Mouse (Mus musculus) thymus, adult 2 months (tissue): Measurements from ENCODE around the gene Zranb1. TPM values are rescaled to one million over a fixed set of nuclear protein-coding genes. Genes with fewer than 3 reads are reported as not detected.

Source experiments
- DNase-seq: peaks from one replicate; pipeline ENCODE4 v3.0.0; 2021
- H3K27ac ChIP-seq: fragments of 200-500 bp; 2 replicates; pipeline ENCODE4 v1.5.1; 2012; ENCODE audit warnings: low read length, control low read depth; ENCODE audit not compliant: control insufficient read depth, insufficient read depth
- H3K27me3 ChIP-seq: fragments of 200-500 bp; 2 replicates; pipeline ENCODE4 v1.6.1; 2012; ENCODE audit warnings: mild to moderate bottlenecking, low read length, moderate library complexity, mixed read lengths; ENCODE audit not compliant: control insufficient read depth, insufficient read depth
- H3K36me3 ChIP-seq: fragments of 200-500 bp; 2 replicates; pipeline ENCODE4 v1.6.1; 2012; ENCODE audit warnings: mild to moderate bottlenecking, low read length, moderate library complexity; ENCODE audit not compliant: control insufficient read depth, insufficient read depth
- H3K4me1 ChIP-seq: fragments of 200-500 bp; replicated peaks from 2 replicates; pipeline ENCODE4 v1.6.1; 2012; ENCODE audit warnings: low read length; ENCODE audit not compliant: control insufficient read depth, insufficient read depth
- H3K4me3 ChIP-seq: fragments of 200-500 bp; 2 replicates; pipeline ENCODE4 v1.5.1; 2012; ENCODE audit warnings: mild to moderate bottlenecking, low read length, control low read depth, moderate library complexity; ENCODE audit not compliant: control insufficient read depth, insufficient read depth
- CTCF ChIP-seq: fragments of 200-500 bp; IDR thresholded peaks from 2 replicates; pipeline ENCODE4 v1.5.1; 2012; ENCODE audit warnings: mild to moderate bottlenecking, control low read depth, low read length, moderate library complexity, borderline replicate concordance; ENCODE audit not compliant: control insufficient read depth, poor library complexity, insufficient read depth; ENCODE audit errors: extremely low read depth
- POLR2A ChIP-seq: fragments of 200-500 bp; IDR thresholded peaks from 2 replicates; pipeline ENCODE4 v1.6.1; 2012; ENCODE audit warnings: mild to moderate bottlenecking, low read length, control low read depth, moderate library complexity; ENCODE audit not compliant: control insufficient read depth, poor library complexity, insufficient read depth; ENCODE audit errors: extremely low read depth
- WGBS: fragments of 180-500 bp; shearing (Covaris S2); methylation state at CpG from one replicate; pipeline ENCODE4 v1.1.7; 2018; 5-methylcytosine and 5-hydroxymethylcytosine counted together
- polyA plus RNA-seq: library from polyadenylated mRNA; depleted of rRNA; stranded (reverse); fragments of >200 nt; gene quantifications from 2 replicates; pipeline ENCODE4 v1.2.3, GENCODE M21; 2012

The Zranb1 gene
- polyA plus RNA-seq, 1 experiment: 8.5 TPM

DNA sequence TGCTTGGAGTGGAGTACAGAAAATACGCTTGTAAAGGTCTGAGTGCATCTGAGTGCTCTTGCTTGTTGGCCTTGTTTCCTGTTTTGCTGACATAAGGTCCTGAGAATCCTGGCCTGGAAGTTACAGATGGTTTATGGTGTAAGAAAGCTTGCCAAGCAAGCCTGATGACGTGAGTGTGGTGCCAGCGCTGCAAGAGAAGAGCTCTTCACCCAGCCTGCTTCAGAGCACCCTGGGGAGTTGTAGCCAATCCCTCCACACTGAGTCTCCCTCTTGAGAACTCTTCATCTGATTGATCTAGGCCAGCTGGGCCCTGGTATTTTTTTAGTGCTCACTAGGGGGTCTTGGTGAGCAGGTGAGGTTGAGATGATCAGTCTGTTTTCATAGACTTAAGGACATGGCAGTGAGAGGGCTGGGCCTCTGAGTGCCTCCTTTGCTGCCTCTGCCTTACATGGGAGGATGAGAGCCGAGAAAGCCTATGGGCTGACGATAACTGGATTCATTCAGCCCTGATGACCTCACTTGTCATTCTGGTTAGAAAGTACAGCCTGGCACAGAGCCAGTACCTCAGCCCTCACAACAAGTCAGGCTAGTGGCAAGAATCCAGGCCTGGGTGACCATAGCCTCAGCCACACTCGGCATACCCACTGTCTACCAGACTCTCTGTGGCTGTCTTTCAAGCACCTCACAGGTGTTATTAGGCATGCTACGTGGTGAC, 35.9 kb upstream of the Zranb1 start:
- TF ChIP-seq POLR2A: no peak
- no peak for TF ChIP-seq CTCF
- H3K36me3 ChIP-seq: no peaks in the 10 kb centered on the region
- H3K27ac ChIP-seq: no peak overlapping the region
- DNase-seq: no peak
- H3K27me3 ChIP-seq: no peaks in the 10 kb centered on the region
- no peak overlapping the region for H3K4me3 ChIP-seq
- WGBS: 91% methylated on average over 7 of the region's 7 CpGs
- H3K4me1 ChIP-seq: no peaks in the 10 kb centered on the region

DNA sequence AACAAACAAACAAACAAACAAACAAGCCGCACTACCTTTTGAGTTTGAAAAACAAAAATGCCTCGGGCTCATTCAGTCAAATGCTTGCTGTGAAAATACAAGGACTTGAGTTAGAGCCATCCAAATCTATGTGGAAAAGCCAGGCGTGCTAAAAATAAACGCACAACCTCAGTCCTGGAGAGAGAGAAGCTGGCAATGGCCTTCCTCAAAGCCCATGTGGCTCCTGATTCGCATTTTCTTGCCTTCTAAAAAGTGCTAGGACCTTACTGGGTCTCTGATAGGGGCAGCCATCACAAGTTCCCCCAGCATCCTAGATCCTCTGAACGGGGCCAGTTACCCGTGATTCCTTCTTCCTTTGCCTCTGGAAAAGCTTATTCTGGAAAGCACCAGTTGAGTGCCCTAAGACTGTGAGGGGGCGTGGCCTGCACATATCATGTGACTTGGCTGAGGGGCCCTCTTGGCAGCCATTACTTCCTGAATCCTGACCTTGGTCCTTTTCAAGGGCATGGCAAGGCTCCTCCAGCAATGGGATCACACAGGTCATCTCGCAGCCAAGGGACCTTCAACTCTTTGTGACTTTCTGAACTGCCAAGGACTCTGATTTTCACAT, 34.6 kb upstream of the Zranb1 start:
- DNase-seq: no peak
- Histone ChIP-seq H3K4me3 (no peak overlapping the region), H3K36me3 (no peaks in the 10 kb centered on the region), H3K4me1 (no peaks in the 10 kb centered on the region), H3K27ac (no peak overlapping the region), H3K27me3 (no peaks in the 10 kb centered on the region)
- WGBS: 95% methylated on average over 9 of the region's 9 CpGs
- TF ChIP-seq POLR2A: no peak
- TF ChIP-seq CTCF: no peak

DNA sequence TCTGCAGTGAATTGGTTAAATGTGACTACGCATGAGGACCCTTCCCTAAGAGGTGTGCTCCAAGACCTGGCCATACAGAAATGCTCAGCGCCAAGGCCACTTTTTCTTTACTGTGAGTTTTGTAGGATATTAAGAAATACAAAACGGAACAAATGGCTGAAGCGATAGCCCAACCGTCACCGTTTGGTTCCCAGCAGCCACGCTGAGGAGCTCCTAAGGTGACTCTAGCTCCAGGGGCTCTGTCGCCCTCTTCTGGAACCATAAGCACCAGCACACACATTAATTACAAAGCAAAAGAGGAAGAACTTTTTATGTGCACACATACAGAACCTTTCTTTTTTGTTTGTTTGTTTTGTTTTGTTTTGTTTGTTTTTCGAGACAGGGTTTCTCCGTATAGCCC, 33.7 kb upstream of the Zranb1 start:
- no peak for DNase-seq
- 95% methylated on average over 10 of the region's 10 CpGs for WGBS
- no peaks in the 10 kb centered on the region for H3K27me3 ChIP-seq
- no peaks in the 10 kb centered on the region for H3K4me1 ChIP-seq
- no peak overlapping the region for H3K4me3 ChIP-seq
- TF ChIP-seq CTCF (no peak), POLR2A (no peak)
- H3K27ac ChIP-seq: no peak overlapping the region
- H3K36me3 ChIP-seq: no peaks in the 10 kb centered on the region

DNA sequence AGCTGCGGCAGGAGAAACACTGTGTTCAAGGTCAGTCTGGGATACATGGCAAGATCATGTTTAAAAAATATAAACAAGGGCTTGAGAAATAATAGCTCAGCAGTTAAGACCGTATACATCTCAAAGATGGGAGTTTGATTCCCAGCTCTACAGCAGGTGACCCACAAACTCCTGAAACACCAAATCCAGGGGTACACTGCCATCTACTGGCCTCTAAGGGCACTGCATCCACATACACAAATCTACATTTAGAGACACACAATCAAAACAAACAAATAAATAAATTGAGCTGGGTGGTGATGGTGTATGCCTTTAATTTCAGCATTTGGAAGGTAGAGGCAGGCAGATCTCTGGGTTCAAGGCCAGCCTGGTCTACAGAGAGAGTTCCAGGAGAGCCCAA, 32.7 kb upstream of the Zranb1 start:
- Histone ChIP-seq H3K4me3 (no peak overlapping the region), H3K36me3 (no peaks in the 10 kb centered on the region), H3K4me1 (no peaks in the 10 kb centered on the region), H3K27me3 (no peaks in the 10 kb centered on the region), H3K27ac (no peak overlapping the region)
- TF ChIP-seq CTCF (no peak), POLR2A (no peak)
- DNase-seq: peak; percentile 60
- WGBS: 87% methylated on average over 2 of the region's 2 CpGs

DNA sequence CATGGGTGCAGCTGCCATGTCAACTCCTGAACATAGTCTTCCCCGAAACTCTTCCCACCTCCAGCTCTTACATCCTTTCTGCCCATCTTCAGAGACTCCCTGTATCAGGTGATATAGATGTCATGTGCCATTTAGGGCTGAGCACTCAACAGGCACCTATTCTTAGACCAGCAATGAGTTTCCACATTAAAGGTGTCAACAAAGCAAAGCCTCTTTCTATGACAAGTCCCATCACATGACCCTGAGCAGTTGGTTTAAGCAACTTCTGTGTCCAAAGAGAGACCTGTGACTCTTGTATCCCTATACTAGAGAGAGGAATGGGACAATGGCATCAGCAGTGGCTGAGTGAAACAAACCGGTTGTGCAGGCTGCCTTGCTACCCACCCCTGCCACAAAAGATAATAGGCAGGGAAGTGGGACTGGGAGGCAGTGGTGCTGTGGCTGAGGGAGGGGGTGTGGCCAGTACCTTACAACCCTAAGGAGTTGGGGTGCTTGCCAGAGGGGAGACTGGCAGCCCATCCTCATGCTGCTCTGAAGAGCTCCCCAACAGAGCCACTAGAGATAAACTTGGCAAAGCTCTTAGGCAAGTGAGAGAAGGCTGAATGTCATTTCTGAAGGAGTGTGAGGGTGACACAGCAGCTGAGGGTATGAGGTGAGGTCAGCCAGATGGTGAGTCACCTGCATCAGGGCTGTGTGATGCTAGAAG, 30.0 kb upstream of the Zranb1 start:
- Histone ChIP-seq H3K27me3 (no peaks in the 10 kb centered on the region), H3K4me1 (no peaks in the 10 kb centered on the region), H3K27ac (no peak overlapping the region), H3K36me3 (no peaks in the 10 kb centered on the region), H3K4me3 (no peak overlapping the region)
- WGBS: 67% methylated on average over 2 of the region's 2 CpGs
- TF ChIP-seq POLR2A: no peak
- TF ChIP-seq CTCF: no peak
- DNase-seq: no peak

DNA sequence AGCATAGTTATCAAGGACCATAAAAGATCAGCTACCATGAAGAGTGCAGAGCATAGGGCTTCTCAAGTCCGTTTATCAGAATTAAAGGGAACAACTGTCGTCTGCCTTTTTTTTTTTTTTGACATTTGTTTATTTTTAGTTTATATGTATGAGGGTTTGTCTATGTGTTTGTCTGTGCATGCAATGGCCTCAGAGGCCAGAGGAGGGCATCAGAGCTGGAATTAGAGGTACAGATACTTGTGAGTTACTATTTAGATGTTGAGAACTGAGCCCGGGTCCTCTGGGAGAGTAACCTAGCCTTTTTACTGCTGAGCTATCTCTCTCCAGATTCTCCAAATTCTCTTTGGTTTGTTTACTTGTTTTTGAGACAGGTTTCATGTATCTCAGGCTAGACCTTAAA, 27.1 kb upstream of the Zranb1 start:
- Histone ChIP-seq H3K4me3 (no peak overlapping the region), H3K36me3 (no peaks in the 10 kb centered on the region), H3K27ac (no peak overlapping the region), H3K27me3 (no peaks in the 10 kb centered on the region), H3K4me1 (no peaks in the 10 kb centered on the region)
- 74% methylated on average over 3 of the region's 3 CpGs for WGBS
- DNase-seq: no peak
- TF ChIP-seq CTCF: no peak
- no peak for TF ChIP-seq POLR2A

DNA sequence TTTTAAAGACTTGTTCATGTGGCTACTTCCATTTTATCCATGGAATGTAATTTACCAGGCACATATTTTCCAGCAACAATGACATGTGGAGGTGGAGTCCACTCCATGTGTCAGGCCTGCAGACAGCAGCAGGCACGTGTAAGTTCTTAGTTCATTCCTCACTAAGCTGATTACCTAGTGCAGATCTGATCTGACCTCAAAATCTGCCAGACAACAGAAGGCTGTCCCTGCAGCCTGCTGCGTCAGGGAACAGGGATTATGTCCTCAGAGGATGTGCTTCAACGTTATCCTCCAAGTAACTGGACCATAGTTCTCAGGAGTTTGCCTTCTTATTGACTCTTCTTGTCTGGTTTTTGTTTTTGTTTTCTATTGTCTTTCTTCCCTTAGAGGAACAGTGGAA, 9.0 kb upstream of the Zranb1 start:
- H3K27ac ChIP-seq: no peak overlapping the region
- no peak overlapping the region for H3K4me3 ChIP-seq
- no peak for DNase-seq
- H3K27me3 ChIP-seq: no peaks in the 10 kb centered on the region
- 77% methylated on average over 3 of the region's 3 CpGs for WGBS
- TF ChIP-seq CTCF: no peak
- no peak for TF ChIP-seq POLR2A
- no peaks in the 10 kb centered on the region for H3K36me3 ChIP-seq
- no peaks in the 10 kb centered on the region for H3K4me1 ChIP-seq
